Mouse (Mus musculus): ENCODE measurements around the gene Kri1.

GRCm38 (mm10) chr9:21305065-21305464 lies 17.3 kb upstream of the Kri1 start:
- TF ChIP-seq POLR2A (IDR thresholded peaks at IDR 0.05; ENCODE audit: low read depth, low read length): no peak
- no peak for TF ChIP-seq CTCF (IDR thresholded peaks at IDR 0.05; ENCODE audit: extremely low read depth, insufficient read length, insufficient replicate concordance, low read depth, low read length)

All from small intestine, adult 2 months (tissue).